Mouse (Mus musculus): ENCODE data around the gene Ppp1r12b.

GRCm38 (mm10) chr1:134709411-134710306 lies 246.1 kb downstream of the Ppp1r12b start:
- TF ChIP-seq CTCF (IDR thresholded peaks at IDR 0.05; ENCODE audit: extremely low read depth, insufficient read length, insufficient replicate concordance, low read depth, low read length) (no peak), POLR2A (IDR thresholded peaks at IDR 0.05; ENCODE audit: low read depth, low read length) (no peak)
